Mouse (Mus musculus): ENCODE results near the gene Dlst.

DNA sequence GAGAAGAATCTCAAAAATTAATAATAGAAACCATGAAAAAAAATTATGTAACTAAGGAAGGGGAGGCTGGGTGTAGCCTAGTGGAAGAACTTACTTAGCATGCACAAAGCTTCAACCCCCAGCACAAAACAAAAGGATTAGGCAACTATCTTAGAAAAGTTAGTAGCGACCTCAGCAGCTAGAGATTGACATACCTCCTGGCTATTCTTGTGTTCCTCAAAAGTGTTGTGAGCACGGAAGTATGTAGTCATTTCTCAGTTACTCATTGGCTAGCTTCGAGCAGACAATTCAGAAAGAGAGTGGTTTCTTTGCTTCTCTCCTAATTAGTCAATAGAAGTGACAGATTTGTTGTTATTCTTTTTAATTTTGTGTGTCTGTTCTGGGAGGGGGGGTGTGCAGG is 2.0 kb upstream of the Dlst start:
- no peak for TF ChIP-seq POLR2A (IDR thresholded peaks at IDR 0.05; ENCODE audit: control insufficient read depth in 1 of 2, insufficient read depth in 1 of 2, low read depth in 1 of 2, low read length in 2 of 2, poor library complexity in 1 of 2)
- no peak for TF ChIP-seq USF1 (IDR thresholded peaks at IDR 0.05; ENCODE audit: low read depth, low read length)
- no peak for TF ChIP-seq ZNF384 (IDR thresholded peaks at IDR 0.05; ENCODE audit: low read depth, low read length)
- TF ChIP-seq MEF2A (IDR thresholded peaks at IDR 0.05; ENCODE audit: extremely low read depth, insufficient replicate concordance, low read depth, low read length, poor library complexity, severe bottlenecking), result no peak
- TF ChIP-seq EP300 (IDR thresholded peaks at IDR 0.05; ENCODE audit: low read depth in 1 of 2, low read length in 2 of 2), result no peak
- TF ChIP-seq GATA1 (IDR thresholded peaks at IDR 0.05; ENCODE audit: low read depth, low read length), result no peak
- no peak for TF ChIP-seq MAFK (IDR thresholded peaks at IDR 0.05; ENCODE audit: borderline replicate concordance, low read depth, low read length)
- no peak for TF ChIP-seq GABPA (IDR thresholded peaks at IDR 0.05; ENCODE audit: low read depth, low read length)
- no peak for TF ChIP-seq CTCF (IDR thresholded peaks at IDR 0.05 in 2 of 3, conservative IDR thresholded peaks at IDR 0.05 in 1 of 3; ENCODE audit: control insufficient read depth in 1 of 3, insufficient read depth in 1 of 3, low read depth in 2 of 3, low read length in 3 of 3, poor library complexity in 1 of 3, severe bottlenecking in 1 of 3)
- no peak for TF ChIP-seq TCF12 (IDR thresholded peaks at IDR 0.05; ENCODE audit: low read depth, low read length)
- TF ChIP-seq POLR2AphosphoS2 (IDR thresholded peaks at IDR 0.05; ENCODE audit: low read length), result no peak
